Mouse (Mus musculus): ENCODE measurements at regions not wholly inside any gene's neighbourhood (a gene's known extent, or its start where the extent isn't known, plus 50 kb on each side); places are given as distances from the start of the nearest gene placed in this dataset.

- no peaks in the 10 kb centered on the region for H3K4me1 ChIP-seq (replicated peaks; ENCODE audit: control insufficient read depth in 2 of 2, insufficient read depth in 2 of 2, low read length in 1 of 2)
- H3K36me3 ChIP-seq (replicated peaks; ENCODE audit: control insufficient read depth, insufficient read depth, low read depth), result no peaks in the 10 kb centered on the region
- no peak overlapping the region for H3K4me2 ChIP-seq (ENCODE audit: low read depth)
- 40% methylated on average over 3 of the region's 3 CpGs for WGBS (ENCODE audit: insufficient replicate concordance)
- TF ChIP-seq EP300 (IDR thresholded peaks at IDR 0.05; ENCODE audit: low read depth) (no peak), CTCF (IDR thresholded peaks at IDR 0.05; ENCODE audit: low read depth) (no peak)
- ATAC-seq (ENCODE audit: insufficient read depth) (no peak), DNase-seq (ENCODE audit: low read depth in 3 of 3, low spot score in 3 of 3) (no peak)
- H3K4me3 ChIP-seq (ENCODE audit: insufficient read depth in 1 of 2, low read depth in 2 of 2, low read length in 2 of 2), result no peak overlapping the region
- H3K9ac ChIP-seq (replicated peaks), result no peak overlapping the region
- no peaks in the 10 kb centered on the region for H3K9me3 ChIP-seq (ENCODE audit: control insufficient read depth, low read length)
- H3K27me3 ChIP-seq (ENCODE audit: control insufficient read depth, insufficient read depth, low read length), result no peaks in the 10 kb centered on the region
- no peak overlapping the region for H3K27ac ChIP-seq
These were observed 309.2 kb downstream of the Meis1 start for GRCm38 (mm10) chr11:18709628-18710027.

GRCm38 (mm10) chr11:18681593-18681992, 337.2 kb downstream of the Meis1 start:
- H3K27ac ChIP-seq, result no peak overlapping the region
- DNase-seq (ENCODE audit: low read depth in 3 of 3, low spot score in 3 of 3) (no peak), ATAC-seq (ENCODE audit: insufficient read depth) (no peak)
- WGBS (ENCODE audit: insufficient replicate concordance), result 25% methylated on average over 6 of the region's 6 CpGs
- no peak overlapping the region for H3K9ac ChIP-seq (replicated peaks)
- H3K4me2 ChIP-seq (ENCODE audit: low read depth), result no peak overlapping the region
- no peaks in the 10 kb centered on the region for H3K4me1 ChIP-seq (replicated peaks; ENCODE audit: control insufficient read depth in 2 of 2, insufficient read depth in 2 of 2, low read length in 1 of 2)
- no peaks in the 10 kb centered on the region for H3K9me3 ChIP-seq (ENCODE audit: control insufficient read depth, low read length)
- no peak for TF ChIP-seq EP300 (IDR thresholded peaks at IDR 0.05; ENCODE audit: low read depth)
- TF ChIP-seq CTCF (IDR thresholded peaks at IDR 0.05; ENCODE audit: low read depth), result no peak
- H3K27me3 ChIP-seq (ENCODE audit: control insufficient read depth, insufficient read depth, low read length), result no peaks in the 10 kb centered on the region
- H3K4me3 ChIP-seq (ENCODE audit: insufficient read depth in 1 of 2, low read depth in 2 of 2, low read length in 2 of 2), result no peak overlapping the region
- no peaks in the 10 kb centered on the region for H3K36me3 ChIP-seq (replicated peaks; ENCODE audit: control insufficient read depth, insufficient read depth, low read depth)

- no peak overlapping the region for H3K4me3 ChIP-seq (ENCODE audit: insufficient read depth in 1 of 2, low read depth in 2 of 2, low read length in 2 of 2)
- no peaks in the 10 kb centered on the region for H3K27me3 ChIP-seq (ENCODE audit: control insufficient read depth, insufficient read depth, low read length)
- H3K27ac ChIP-seq, result no peak overlapping the region
- H3K9me3 ChIP-seq (ENCODE audit: control insufficient read depth, low read length), result no peaks in the 10 kb centered on the region
- H3K36me3 ChIP-seq (replicated peaks; ENCODE audit: control insufficient read depth, insufficient read depth, low read depth), result no peaks in the 10 kb centered on the region
- H3K4me1 ChIP-seq (replicated peaks; ENCODE audit: control insufficient read depth in 2 of 2, insufficient read depth in 2 of 2, low read length in 1 of 2), result no peaks in the 10 kb centered on the region
- DNase-seq (ENCODE audit: low read depth in 3 of 3, low spot score in 3 of 3) (no peak), ATAC-seq (ENCODE audit: insufficient read depth) (no peak)
- WGBS (ENCODE audit: insufficient replicate concordance), result 58% methylated on average over 2 of the region's 2 CpGs
- no peak overlapping the region for H3K4me2 ChIP-seq (ENCODE audit: low read depth)
- no peak for TF ChIP-seq CTCF (IDR thresholded peaks at IDR 0.05; ENCODE audit: low read depth)
- no peak for TF ChIP-seq EP300 (IDR thresholded peaks at IDR 0.05; ENCODE audit: low read depth)
- H3K9ac ChIP-seq (replicated peaks), result no peak overlapping the region
These were observed 341.9 kb downstream of the Meis1 start for GRCm38 (mm10) chr11:18676876-18677275.

- Histone ChIP-seq H3K4me3 (ENCODE audit: insufficient read depth in 1 of 2, low read depth in 2 of 2, low read length in 2 of 2) (no peak overlapping the region), H3K27ac (no peak overlapping the region), H3K27me3 (ENCODE audit: control insufficient read depth, insufficient read depth, low read length) (no peaks in the 10 kb centered on the region), H3K4me2 (ENCODE audit: low read depth) (no peak overlapping the region), H3K36me3 (replicated peaks; ENCODE audit: control insufficient read depth, insufficient read depth, low read depth) (no peaks in the 10 kb centered on the region), H3K9me3 (ENCODE audit: control insufficient read depth, low read length) (no peaks in the 10 kb centered on the region), H3K9ac (replicated peaks) (no peak overlapping the region), H3K4me1 (replicated peaks; ENCODE audit: control insufficient read depth in 2 of 2, insufficient read depth in 2 of 2, low read length in 1 of 2) (no peaks in the 10 kb centered on the region)
- DNase-seq (ENCODE audit: low read depth in 3 of 3, low spot score in 3 of 3), result no peak
- 69% methylated on average over 2 of the region's 2 CpGs for WGBS (ENCODE audit: insufficient replicate concordance)
- ATAC-seq (ENCODE audit: insufficient read depth), result no peak
- TF ChIP-seq CTCF (IDR thresholded peaks at IDR 0.05; ENCODE audit: low read depth) (no peak), EP300 (IDR thresholded peaks at IDR 0.05; ENCODE audit: low read depth) (no peak)
These were observed 347.8 kb downstream of the Meis1 start for GRCm38 (mm10) chr11:18670967-18671366.

DNA sequence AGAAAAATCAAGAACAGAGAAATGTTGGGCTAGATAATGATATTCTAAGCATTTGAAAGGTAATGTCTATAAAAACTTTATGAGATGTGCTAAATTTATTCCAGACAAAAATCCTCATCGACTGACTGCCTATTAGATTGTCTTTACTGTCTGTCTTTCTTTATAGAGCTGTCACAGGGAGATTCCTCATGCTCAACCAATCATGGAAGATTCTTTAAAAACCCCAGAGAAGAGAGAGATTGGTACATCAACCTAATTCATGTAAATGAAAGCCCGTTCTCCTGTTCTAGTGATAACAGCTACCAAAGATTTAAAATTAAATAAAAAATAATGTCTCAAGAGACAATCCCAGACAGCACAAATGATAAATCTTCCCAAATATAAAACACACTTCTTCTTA, 349.5 kb downstream of the Meis1 start:
- Histone ChIP-seq H3K27me3 (ENCODE audit: control insufficient read depth, insufficient read depth, low read length) (no peaks in the 10 kb centered on the region), H3K9me3 (ENCODE audit: control insufficient read depth, low read length) (no peaks in the 10 kb centered on the region), H3K9ac (replicated peaks) (no peak overlapping the region), H3K27ac (no peak overlapping the region), H3K4me2 (ENCODE audit: low read depth) (no peak overlapping the region), H3K36me3 (replicated peaks; ENCODE audit: control insufficient read depth, insufficient read depth, low read depth) (no peaks in the 10 kb centered on the region), H3K4me1 (replicated peaks; ENCODE audit: control insufficient read depth in 2 of 2, insufficient read depth in 2 of 2, low read length in 1 of 2) (no peaks in the 10 kb centered on the region), H3K4me3 (ENCODE audit: insufficient read depth in 1 of 2, low read depth in 2 of 2, low read length in 2 of 2) (no peak overlapping the region)
- WGBS (ENCODE audit: insufficient replicate concordance), result 62% methylated on average over 2 of the region's 2 CpGs
- DNase-seq (ENCODE audit: low read depth in 3 of 3, low spot score in 3 of 3), result no peak
- ATAC-seq (ENCODE audit: insufficient read depth), result no peak
- no peak for TF ChIP-seq CTCF (IDR thresholded peaks at IDR 0.05; ENCODE audit: low read depth)
- no peak for TF ChIP-seq EP300 (IDR thresholded peaks at IDR 0.05; ENCODE audit: low read depth)

All from liver, embryonic 14.5 days (tissue).